Mouse (Mus musculus) c-Kit-negative CD71-positive TER-119-positive erythroid progenitor cells, embryonic 14.5 days (primary cell): ENCODE data around the gene Pou2f1.
A peak's percentile ranks its signal among the peaks of the same experiment; 100 is the strongest.

Experiments
- DNase-seq: peaks from one replicate; pipeline ENCODE4 v3.0.0-alpha.2; 2013; ENCODE audit warnings: low read depth, low spot score

Pou2f1 gene

GRCm38 (mm10) chr1:166002520-166003155, at the start of gene Pou2f1:
TSS of gene Pou2f1 (minus strand) at chr1:166002678.
- peak; percentile 97 for DNase-seq

- DNase-seq: no peak
Measured at GRCm38 (mm10) chr1:166049046-166049827, 46.8 kb upstream of the Pou2f1 start.

GRCm38 (mm10) chr1:166048230-166048911, 45.9 kb upstream of the Pou2f1 start:
- DNase-seq: no peak

- no peak for DNase-seq
Measured at GRCm38 (mm10) chr1:166047505-166048170, 45.2 kb upstream of the Pou2f1 start.

GRCm38 (mm10) chr1:166045894-166046197, 43.4 kb upstream of the Pou2f1 start:
- no peak for DNase-seq

- DNase-seq: no peak
Measured at GRCm38 (mm10) chr1:166045060-166045893, 42.8 kb upstream of the Pou2f1 start.

- DNase-seq: no peak
Measured at GRCm38 (mm10) chr1:166043451-166044149, 41.1 kb upstream of the Pou2f1 start.

- no peak for DNase-seq
Measured at GRCm38 (mm10) chr1:166041501-166041900, 39.0 kb upstream of the Pou2f1 start.

- no peak for DNase-seq
Measured at GRCm38 (mm10) chr1:166038731-166039332, 36.4 kb upstream of the Pou2f1 start.

- no peak for DNase-seq
Measured at GRCm38 (mm10) chr1:166035045-166035444, 32.6 kb upstream of the Pou2f1 start.

GRCm38 (mm10) chr1:166031673-166032547, 29.4 kb upstream of the Pou2f1 start:
- DNase-seq: no peak

GRCm38 (mm10) chr1:166023981-166024380, 21.5 kb upstream of the Pou2f1 start:
- no peak for DNase-seq

- no peak for DNase-seq
Measured at GRCm38 (mm10) chr1:166017203-166017602, 14.7 kb upstream of the Pou2f1 start.

GRCm38 (mm10) chr1:166016306-166016705, 13.8 kb upstream of the Pou2f1 start:
- no peak for DNase-seq

GRCm38 (mm10) chr1:166014530-166014929, 12.1 kb upstream of the Pou2f1 start:
- no peak for DNase-seq

GRCm38 (mm10) chr1:166010106-166010505, 7.6 kb upstream of the Pou2f1 start:
- DNase-seq: no peak

GRCm38 (mm10) chr1:166008634-166009350, 6.3 kb upstream of the Pou2f1 start:
- no peak for DNase-seq

GRCm38 (mm10) chr1:166007026-166007425, 4.5 kb upstream of the Pou2f1 start:
- no peak for DNase-seq
